Mouse (Mus musculus) cerebellum, adult 11-12 months (tissue): ENCODE results near the gene Mmd.
"Not testable (repeated sequence)": the region's sequence is repeated elsewhere in the genome, so short reads cannot be mapped to it uniquely, and the experiment has no call there.

ENCODE experiments used
- DNase-seq: peaks from one replicate; pipeline ENCODE4 v3.0.0; 2022

The Mmd gene

DNA sequence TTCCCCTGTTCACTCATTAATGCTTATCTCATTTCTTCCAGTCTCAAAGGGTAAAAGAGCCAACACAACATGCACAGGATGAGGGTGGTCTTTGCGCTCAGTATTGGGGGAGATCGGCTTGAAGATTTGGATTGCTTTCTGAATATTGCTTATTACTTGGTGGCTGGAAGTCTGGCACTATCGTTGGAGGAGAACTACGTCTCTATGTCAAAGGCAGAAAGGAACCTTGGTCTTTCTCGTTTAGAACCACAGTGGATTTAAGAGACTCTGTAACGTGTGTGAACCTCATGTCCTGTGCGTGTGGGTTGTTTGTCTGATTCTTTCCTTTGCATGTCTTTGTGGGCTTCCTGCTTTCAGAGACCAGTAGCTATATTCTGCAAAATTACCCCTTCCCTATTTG lies 1.5 kb downstream of the Mmd start:
- DNase-seq = no peak

DNA sequence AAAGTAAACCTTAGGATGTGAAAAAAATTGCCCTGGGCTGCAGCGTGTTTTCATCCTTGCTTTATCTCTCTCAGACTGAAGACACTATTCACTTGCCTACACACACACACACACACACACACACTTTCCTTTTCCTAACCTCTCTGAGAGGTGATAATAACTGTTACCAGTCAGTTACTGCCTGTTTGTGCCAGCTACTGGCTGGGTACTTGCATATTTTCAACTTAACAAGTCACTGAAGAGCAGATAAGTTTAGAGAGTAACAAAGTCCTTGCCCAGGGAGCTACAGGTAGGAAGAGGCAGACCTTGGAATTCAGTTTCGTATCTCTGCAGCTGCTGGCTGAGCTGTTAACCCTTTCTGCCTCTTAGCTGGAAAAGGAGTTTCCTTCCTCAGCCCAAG lies 2.7 kb downstream of the Mmd start:
- no peak for DNase-seq

DNA sequence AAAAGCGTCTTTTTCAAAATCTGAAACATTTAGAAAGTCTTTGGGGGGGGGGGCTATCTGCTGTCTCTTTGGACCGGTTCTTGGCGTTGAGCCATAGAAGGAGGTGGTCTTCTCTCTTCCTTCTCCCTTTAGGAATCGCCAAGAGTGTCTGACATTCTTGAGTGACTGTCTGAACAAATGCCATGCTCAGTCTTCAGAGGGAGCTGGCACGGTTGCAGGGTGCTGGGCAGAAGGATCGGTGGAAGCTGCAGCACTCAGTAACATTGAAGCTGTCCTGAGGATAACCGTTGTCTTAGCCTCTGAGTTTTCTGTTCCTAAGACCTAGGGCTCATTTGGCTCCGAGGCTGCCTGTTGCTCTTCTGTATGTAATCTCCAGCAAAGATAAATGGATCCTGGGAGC lies 3.1 kb downstream of the Mmd start:
- DNase-seq = no peak

DNA sequence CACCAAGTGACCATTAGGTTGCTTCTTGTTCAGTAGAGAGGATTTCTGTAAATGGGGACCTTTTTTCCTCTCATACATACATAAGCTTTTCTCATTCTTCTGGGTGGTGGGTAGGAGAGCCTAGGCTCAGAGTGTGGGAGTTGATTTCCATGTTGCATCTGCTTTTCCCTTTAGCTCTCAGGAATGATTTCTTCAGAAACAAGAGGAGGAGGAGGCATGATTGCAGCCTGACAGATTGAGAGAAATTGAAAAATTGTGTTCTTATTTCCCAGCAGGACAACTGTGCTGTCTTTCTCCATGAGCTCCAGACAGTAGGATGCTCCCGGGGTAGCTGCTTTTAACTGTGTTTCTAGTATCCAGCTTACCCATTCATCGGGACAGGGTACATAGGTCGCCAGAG lies 5.3 kb downstream of the Mmd start:
- no peak for DNase-seq

DNA sequence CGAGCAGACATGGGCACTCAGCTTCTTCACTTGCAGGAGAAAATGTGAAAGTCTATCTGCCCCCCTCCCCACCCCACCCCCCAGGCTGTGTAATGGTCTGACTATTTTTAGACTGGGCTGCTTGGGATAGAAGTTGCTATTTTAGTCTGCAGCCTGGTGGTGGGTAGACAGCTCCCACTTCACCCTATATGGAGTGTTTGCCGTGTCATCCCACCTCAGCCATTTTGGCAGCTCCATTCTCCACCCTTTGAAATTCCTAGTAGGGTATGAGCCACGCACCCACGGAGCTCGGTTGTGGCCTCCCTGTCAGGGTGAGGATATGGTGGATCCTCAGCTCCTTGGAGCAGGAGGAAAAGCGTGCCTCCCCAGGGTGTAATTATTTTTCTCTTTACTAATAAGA lies 6.4 kb downstream of the Mmd start:
- DNase-seq = no peak

DNA sequence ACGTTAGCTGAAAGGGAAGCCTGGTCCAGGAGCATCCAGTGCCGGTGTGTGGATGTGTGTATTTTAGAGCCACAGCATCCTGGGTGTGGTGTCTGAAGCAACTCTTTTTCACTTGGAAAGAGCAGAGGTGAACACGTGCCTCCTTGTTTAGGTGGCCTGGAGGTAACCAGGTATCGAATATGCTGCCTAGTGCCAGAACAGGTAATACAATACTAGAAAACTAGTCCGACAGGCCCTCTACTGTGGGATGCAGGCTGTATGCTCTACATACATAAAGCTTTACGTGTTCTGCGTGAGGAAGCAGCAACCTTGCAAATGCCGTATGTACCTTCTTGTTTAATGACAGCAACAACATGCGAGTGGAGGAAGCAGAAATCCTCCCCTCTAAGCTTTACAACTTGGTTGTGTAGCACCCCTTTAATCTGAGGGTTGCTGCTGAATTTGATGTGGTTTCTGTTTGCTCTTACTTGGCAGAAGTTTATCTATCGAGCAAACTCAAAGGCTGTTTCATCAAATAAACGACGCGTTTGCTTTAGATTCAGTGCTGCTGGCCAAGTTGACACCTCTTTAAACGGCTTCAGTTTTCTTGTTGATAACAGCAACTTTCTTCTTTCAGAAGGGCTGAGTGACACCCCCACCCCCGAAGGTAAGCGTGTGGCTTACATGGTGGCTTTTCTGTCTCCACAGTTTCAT lies 7.7 kb downstream of the Mmd start:
- no peak for DNase-seq

DNA sequence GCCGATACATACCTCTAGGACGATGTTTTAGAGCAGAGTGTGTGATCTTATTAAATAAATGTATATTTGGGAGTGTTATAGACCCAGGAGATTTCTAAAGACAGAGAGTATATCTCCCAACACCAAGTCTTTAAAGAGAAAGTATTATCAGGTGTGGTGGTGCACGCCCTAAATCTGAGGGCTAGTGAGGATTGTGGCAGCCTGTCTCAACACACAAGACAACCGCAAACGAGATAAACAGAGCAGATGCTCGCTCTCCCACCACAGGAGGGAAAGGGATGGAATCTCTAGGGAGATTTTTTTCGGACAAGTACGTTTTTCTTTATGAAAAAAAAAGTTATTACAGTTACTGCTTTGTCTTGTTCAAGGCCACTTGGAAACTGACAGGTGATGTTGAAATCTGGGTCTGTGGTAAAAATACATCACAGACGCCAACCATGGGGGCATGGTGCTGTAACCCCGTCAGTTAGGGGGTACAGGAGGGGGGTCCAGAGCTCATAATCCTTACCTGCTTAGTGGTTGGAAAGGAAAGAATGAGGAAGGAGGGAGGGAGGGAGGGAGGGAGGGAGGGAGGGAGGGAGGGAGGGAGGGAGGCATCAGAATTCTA lies 9.2 kb downstream of the Mmd start:
- no peak for DNase-seq

DNA sequence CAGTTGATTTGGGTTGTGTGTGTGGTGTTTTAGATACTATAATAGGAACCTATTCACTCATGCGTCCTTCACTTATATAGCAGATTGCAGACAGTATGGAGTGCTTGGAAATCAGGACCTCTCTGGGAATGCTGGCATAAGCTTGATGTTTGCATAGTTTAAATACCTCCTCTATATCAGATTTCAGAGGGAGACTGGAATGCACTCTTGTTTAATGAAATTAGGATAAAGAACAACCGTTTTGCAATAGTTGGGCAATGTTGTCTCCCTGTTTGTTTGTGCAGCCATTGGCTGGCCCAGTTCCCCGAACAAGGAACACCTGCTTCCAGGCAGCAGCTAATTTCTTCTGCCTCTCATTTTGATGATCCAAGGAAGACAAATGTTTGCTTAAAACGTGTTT lies 9.8 kb downstream of the Mmd start:
- DNase-seq = no peak

DNA sequence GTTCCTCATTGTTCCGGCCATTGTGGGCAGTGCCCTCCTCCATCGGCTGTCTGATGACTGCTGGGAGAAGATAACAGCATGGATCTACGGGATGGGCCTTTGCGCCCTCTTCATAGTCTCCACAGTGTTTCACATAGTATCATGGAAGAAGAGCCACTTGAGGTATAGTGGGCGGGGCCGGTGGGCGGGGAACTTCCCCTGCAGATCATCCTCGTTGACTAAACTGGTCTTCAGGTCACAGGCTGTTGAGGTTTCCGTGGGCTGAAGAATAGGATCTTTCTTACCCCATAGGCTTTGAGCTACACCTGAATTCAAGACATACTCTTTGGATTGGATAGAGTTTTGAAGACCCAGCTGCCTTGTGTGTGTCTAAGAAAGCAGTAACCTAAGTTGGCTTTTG lies 10.6 kb downstream of the Mmd start:
- DNase-seq = no peak

DNA sequence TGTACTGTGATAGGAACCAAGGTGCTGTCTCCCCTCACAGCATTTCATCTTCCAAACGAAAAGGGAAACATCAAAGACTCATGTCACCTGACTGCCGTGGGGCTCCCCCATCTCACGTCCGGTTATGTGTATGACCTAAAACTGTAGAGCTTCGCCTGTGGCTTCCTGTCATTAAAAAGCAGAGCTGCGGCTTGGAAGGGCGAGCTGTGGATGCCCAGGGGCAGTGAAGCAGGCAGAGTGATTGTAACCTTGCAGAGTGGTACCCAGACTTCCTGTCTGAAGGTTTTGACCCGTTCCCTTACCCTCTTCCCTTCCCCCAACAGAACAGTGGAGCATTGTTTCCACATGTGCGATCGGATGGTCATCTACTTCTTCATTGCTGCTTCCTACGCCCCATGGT lies 14.9 kb downstream of the Mmd start:
- no peak for DNase-seq

DNA sequence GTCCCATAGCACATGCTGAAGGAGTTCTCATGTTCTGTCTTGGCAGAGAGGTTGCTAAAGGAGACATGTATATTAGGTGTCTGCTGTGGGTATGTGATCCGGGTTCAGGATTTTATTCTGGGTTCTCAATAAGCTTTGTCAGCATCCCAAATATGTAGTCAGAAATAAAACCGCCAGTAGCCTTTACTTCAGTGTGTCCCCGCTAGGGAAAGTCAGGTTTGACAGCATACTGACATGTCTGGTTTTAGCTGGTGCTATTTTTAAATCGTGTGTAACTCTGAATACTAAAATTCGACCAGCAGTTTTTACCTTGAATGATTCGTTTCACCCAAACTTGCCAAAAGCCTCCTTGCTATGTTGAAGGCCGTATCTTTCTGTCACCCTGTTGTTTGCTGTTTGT lies 16.3 kb downstream of the Mmd start:
- no peak for DNase-seq

DNA sequence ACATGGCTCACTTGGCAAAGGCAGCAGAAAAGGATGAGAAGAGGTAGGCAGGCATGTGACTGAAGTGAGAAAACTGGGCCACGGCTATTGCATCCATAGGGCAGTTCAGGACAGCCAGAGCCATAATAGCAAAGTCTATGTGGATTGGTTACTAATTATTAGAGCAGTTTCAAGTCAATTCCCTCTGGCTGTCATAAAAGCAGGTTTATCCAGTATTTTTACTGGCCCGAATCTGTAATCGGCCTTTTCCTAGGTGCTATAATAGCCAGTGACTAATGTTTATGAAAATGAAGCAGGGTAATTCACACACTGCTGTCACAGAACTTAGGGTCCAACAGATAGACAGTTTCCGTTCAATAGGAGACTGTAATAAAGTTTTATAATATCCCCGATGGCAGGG lies 19.7 kb downstream of the Mmd start:
- no peak for DNase-seq

DNA sequence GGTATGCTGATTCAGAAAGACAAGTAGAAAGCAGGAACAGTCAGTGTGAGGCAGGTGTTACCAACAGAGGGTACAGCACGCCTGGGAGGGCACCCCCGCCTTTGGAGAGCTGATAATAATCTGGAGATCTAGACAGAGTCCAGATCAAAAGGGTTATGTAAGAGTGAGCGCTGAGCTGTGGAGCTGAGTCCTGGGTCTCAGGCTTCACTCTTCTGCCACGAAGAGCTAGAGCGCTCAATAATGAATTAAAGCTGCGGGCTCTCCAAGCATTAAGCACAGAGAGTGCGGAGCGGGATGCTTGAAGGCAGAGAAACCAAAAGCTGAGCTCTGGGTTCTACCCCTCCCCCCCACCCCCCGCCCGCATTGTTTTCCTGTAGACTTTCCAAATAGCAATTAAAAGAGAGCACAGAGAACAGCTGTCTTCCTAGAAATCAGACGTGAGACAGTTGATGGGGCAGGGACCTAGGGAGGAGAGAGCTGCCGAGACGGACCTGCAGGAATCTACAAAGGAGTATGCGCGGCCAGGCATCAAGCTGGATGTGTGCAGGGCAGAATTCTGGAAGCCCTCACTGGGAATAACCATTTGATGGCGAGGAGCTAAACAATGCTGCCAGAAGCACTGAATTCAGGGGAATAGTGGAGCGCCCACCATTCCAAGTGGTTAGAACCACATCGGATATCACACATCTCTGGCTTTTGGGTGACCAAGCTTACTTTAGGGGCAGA lies 20.3 kb downstream of the Mmd start:
- no peak for DNase-seq

DNA sequence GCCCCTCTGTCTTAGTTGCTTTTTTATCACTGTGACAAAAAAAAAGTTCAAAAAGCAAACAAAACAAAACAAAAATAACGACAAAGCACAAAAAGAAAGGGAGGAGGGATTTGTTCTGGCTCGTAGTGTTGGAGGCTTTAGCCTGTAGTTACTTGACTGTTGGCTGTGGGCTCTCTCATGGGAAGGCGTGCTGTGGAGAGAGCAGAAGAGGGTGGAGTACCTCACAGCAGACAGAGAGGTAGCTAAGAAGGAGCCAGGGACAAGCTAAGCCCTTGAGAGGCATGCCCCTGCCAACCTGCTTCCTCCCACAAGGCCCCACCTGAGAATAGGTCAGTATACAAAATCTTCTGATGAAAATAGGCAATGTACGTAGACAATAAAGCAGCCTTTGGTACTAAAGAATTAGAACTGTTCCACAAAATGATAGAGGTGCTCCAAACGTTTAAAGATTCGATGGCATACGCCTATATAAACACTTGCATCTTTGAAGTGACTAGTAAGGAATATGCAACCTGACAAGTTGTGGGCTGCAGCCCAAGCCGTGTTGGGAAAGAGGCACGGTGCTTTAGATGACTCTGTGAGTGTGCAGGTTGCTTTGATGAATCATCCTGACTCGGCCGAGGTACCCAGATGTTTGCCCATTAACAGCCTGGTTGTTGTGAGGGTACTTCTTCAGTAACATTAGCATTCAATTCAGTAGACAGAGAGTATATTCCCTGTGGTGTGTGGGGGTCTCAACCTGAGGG lies 21.0 kb downstream of the Mmd start:
- DNase-seq = no peak

DNA sequence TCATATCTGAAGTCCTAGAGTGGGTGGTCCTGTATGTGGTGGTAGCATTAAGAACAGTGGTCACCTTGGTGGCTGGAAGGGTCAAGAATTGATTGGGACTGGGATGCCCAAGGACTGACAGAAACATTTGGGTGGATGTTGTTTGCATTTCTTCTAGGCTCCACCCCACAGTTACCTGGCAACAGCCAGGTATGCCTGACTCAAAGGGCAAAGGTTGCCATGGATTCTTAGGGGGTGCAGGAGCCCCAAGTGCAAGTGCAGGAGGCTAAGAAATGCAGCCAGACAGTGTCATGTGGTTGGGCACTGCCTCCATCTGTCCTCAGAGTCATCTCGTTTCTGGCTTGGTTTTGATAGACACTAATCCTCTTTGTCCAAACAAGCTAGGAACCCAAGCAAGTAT lies 24.9 kb downstream of the Mmd start:
- DNase-seq = no peak

DNA sequence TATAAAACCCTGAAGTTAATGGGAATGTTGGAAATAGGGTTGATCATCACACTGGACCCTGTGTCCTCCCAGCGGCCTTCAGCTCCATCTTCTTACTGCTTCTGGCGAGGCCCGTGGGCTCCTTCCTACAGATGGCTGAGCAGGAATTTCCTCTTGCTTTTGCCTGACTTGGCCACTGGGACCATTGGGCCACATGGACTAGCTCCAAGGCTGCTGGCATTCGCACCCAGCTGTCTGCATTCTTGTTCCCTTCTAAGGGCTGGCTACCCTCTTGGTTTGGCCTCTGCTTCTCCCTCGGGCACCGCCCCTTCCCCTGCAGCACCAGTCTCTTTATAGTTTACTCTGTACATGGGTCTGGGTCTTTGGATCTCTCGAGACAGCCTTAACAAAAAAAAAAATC lies 26.4 kb downstream of the Mmd start:
- DNase-seq = peak; percentile 27

DNA sequence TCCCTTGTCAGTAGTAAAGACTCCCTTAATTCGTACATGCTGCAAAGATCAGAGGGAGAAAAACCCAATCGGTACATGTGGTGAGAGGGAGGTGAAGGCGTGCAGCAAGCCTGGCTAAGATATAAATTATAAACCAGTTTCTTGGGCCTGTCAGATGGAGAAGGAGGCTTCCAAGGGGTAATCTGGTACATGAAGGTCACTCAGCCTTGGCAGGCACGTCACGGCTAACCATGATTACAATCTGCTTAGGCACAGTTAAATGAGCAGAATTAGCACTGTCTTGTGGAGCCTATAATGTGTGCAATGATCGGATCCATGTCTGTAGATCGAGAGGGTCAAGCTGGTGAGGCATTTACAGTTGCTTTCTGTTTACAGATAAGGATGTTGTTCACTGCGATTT lies 26.9 kb downstream of the Mmd start:
- no peak for DNase-seq

DNA sequence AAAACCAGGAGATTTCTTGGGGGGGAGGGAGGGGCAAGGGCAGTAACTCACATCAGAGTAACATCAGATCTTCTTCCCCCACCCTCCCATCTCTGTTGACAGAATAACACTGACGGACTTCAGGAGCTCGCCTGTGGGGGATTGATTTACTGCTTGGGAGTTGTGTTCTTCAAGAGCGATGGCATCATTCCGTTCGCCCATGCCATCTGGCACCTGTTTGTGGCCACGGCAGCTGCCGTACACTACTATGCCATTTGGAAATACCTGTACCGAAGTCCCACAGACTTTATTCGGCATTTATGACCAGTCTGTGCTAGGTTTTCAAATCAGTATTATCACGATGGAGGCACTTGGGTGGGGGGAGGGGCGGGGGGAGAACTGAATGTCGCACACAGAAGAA lies 27.3 kb downstream of the Mmd start:
- DNase-seq = peak; percentile 41

DNA sequence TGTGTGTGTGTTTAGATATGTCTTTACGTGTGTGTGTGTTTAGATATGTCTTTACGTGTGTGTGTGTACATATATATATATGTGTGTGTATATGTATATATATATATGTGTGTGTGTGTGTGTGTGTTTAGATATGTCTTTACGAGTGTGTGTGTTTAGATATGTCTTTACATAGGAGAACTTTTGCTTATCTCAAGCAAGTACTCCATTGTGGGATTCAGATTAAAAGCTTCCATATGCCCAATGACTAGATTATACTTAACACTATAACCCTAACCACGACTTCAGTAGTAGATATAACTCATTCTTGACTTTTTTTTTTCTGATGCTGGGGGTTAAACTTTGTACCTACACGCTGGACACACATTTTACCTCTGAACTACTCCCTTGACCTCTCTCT lies 30.8 kb downstream of the Mmd start:
- no peak for DNase-seq

DNA sequence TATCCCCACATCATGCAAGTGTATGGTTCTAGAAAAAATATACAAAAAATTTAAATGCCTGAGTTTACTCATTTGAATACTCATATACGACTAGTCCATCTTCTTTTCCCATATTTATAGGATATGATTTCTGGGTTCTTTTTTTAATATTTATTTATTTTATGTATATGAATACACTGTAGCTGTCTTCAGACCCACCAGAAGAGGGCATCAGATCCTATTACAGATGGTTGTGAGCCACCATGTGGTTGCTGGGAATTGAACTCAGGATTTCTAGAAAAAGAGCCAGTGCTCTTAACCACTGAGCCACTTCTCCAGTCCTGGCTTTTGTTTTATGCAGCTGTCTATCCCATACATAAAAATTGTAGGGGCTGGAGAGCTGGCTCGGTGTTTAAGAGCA lies 32.7 kb downstream of the Mmd start:
- not testable (repeated sequence) for DNase-seq

DNA sequence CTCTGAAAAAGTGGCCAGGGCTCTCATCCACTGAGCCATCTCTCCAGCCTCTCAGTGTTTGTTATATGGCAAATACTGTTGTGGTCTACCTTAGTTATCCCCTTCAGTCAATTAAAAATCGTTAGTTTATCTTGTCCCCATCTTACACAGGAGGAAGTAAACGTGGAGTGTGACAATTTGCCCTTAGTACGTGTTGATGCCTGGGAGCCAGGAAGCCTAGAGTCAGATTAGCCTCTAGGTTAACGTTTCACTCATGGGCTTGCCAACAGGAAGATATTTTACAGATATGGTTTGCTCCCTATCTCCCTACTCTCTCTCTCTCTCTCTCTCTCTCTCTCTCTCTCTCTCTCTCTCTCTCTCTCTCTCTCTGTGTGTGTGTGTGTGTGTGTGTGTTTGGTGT lies 33.9 kb downstream of the Mmd start:
- no peak for DNase-seq

DNA sequence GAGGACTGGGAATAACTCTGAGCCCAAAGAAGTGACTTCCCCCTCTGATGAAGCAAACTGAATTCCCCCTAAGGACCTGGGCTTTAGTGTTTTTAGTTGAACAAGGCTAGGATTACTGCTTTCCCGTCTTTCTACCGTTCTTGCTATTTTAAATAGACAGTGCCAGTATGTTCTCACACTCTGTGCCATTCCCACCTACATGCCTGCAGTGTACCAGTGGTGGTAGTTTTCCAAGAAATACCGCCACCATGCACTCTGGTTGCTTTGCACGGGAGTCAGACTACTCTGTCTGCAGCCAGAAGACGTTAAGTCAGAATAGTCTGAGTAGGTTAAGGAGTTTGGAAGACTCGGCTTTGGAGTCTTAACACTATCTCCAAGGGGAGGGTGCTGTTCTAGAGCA lies 34.3 kb downstream of the Mmd start:
- DNase-seq = no peak

DNA sequence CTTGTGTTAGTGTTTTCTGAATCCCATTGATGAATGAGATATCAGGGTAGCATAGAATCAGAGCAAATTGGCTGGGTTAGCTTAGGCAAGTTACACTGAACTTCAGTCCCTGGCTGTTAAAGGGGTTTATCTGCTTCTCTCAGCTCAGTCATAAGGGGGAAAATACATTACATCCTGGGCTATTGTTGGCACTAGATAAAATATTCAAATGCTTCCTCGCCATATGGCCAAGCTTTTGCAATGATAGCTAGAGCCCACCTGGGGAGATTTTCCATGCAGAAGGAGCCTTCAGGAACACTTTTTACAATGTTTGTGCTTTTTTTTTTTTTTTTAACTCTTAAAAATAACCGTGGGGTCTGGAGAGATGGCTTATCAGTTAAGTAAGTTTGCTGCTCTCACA lies 34.8 kb downstream of the Mmd start:
- no peak for DNase-seq

DNA sequence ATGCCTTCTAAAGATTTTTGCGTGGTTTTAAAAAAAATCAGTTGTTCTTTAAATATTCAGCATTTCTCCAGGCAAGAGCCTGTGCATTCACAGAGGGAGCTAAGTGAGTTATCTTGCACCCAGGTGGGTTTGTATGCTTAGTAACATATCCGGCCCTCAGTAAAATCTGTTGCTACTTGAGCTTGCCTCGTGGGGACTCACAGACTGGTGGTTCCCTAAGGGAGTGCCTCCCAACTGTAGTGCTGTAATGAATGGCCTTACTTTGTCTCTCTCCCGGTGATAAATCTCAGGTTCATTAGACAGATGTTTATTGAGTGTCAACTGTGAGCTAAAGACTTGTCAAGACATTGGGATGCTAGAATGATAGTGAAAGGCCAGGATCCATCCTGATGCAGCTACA lies 35.4 kb downstream of the Mmd start:
- DNase-seq = no peak
